Mouse (Mus musculus): ENCODE measurements around the gene Pafah2.
A peak's percentile ranks its signal among the peaks of the same experiment; 100 is the strongest.

Gene Pafah2

DNA sequence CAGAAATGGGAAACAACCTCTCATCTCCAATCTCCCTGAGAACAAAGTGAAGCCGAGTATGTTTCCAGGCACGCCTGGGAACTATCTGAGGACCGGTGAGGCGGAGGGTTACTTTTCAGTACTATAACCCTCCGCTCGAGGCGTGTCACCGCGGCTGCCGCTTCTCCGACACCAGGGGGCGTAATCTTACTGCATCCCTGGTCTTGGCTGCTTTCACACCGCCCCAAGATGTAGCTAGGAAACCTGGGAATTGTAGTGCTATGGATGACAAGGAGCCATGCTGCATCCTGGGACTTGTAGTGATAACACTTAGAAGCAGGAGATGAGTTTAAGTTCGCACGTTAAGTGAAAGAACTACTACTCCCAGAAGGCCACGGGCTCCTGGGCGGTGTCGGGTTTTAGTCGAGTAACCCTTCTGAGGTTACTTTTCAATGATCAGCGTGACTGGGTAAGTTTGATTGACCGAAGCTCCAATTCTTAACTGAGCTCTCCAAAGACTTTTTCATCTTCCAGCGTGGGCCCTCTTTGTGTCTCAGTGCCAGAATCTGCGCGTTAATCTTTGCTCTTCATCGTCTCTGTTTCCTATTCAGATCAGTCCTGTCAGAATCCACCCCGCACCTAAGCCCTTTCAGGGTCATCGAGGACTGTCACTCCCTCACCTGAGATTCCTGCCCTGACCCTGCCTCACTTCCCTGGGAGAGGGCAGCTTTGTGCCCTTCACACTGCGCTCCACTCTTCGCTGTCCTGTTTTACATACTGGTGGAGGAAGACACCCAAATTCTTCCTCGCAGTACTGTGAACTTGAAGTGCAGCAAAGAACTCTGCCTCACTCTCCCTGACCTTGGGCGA, at the start of gene Pafah2:
Pafah2 (plus strand) TSS at position 344 of the 849 bp plus-strand sequence.
- peak; percentile 84 to 93 for DNase-seq (ENCODE audit: low spot score in 2 of 2)

DNA sequence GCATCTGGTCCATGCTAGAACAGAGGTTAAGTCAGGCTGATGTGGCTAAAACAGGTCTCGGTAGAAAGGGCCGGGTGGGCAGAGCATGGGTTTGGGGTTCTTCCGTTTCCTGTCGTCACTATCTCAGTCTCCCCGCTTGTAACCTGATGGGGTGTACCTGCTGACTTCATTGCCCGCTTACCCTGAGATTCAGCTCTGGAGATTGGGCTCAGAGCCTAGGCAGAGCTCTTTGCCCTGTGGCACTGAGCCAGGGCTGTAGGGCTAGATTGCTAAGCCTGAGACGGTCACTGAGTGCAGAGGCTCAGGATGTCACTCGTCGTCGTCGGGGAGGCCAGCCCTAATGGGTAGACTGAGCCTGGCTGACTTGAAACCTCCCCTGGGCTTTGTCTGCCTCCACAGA, 48.0 kb upstream of the Pafah2 start:
- DNase-seq (ENCODE audit: low spot score in 2 of 2), result no peak

DNA sequence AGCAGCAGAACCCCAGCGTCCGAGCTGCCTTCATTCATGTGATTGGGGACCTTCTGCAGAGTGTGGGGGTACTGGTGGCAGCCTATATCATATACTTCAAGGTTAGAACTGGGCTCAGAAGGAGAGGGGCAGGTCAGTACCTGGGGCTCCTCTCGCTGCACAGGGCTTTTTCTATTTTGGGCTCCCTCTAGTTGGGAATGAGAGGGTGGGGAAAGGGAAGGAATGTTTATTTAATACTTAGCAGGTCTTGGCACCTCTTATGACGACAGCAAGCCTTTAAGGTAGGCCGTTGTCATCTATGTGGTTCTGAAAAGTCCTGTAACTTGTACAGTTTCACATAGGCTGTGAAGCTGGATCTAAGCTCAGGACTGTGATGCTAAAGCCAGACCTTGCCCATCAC, 47.6 kb upstream of the Pafah2 start:
- no peak for DNase-seq (ENCODE audit: low spot score in 2 of 2)

DNA sequence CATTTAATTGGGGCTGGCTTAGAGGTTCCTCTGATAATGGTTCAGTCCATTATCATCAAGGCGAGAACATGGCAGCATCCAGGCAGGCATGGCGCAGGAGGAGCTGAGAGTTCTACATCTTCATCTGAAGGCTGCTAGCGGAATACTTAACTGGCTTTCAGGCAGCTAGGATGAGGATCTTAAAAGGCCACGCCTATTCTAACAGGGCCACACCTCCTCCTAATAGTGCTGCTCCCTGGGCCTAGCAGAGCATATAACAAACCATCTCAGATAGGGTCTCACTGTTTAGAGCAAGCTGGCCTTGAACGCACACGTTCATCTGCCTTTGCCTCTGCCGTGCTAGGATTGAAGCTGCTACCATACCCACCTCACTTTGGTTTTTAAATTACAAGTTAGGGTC, 46.3 kb upstream of the Pafah2 start:
- no peak for DNase-seq (ENCODE audit: low spot score in 2 of 2)

DNA sequence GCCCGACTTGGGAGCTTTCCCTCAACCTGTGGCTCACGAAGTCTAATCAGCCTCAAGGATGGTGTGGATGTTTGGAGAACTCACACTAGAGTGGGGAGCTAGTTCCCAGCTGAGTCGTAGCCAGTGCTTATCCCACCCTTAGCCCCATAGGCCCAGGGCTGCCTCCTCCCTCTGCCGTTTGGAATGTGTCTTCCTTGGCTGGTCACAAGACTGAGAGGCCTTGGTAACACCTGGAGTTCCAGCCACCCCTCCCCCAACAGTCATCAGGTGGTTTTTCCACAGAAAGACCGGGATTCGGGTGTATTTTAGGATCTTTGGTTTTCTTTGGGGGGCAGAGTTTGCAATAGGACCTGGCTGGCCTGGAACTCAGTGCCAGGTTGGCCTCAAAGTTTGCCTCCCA, 45.5 kb upstream of the Pafah2 start:
- no peak for DNase-seq (ENCODE audit: low spot score in 2 of 2)

DNA sequence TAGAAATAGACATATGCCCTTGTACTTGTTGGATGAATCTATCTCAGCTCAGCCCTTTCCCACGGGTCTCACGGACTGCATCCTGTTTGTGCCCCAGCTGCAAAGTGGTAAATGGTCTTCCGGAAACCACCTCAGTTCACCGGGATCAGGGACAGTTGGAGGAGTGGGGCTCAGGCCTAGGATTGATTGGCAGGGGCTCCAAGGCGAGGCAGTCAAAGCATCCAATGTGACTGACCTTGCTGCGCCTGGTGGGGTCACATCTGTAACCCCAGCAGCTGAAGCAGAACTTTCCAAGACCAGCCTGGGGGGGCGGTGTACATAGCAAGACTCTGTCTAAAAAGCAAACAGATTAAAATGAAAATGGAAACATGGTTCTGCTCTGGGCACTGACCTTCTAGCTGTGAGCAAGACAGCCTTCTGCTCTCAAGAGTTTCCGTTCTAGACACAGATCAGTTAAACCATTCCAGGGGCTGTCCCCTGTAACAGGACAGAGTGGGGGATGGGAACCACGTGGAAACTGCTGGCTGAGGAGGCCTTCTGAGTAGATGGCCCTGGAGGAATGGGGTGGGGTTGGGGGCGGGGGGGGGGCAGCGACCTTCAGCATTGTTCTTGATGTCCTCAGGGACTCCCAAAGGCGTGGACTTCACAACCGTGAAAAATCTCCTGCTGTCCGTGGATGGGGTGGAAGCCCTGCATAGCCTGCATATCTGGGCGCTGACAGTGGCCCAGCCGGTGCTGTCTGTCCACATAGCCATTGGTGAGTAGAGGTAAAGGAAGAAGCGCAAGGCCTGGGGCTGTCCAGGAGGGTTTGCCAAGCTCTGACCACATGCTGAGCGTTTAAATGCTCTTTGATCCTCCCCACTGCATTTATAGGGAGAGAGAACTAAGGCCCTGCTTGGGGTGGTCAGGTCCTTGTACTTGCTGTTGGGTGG, 44.5 kb upstream of the Pafah2 start:
- DNase-seq (ENCODE audit: low spot score in 2 of 2), result no peak

DNA sequence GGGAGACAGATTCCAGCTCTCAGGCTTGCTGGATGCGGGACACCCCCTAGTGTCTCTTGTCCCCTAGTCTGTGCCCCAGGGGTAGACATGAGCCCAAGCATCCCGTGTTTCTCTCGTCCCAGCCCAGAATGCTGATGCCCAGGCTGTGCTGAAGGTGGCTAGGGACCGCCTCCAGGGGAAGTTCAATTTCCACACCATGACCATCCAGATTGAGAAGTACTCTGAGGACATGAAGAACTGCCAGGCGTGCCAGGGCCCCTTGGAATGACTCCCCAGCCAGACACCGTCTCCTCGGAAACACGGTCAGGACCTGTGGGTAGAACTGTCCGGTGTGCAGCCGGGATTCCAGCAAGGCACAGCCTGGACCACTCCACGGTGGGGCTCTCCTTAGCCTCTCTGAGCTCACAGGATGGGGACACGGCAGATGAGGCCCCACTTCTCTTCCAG, 43.8 kb upstream of the Pafah2 start:
- DNase-seq (ENCODE audit: low spot score in 2 of 2), result no peak

DNA sequence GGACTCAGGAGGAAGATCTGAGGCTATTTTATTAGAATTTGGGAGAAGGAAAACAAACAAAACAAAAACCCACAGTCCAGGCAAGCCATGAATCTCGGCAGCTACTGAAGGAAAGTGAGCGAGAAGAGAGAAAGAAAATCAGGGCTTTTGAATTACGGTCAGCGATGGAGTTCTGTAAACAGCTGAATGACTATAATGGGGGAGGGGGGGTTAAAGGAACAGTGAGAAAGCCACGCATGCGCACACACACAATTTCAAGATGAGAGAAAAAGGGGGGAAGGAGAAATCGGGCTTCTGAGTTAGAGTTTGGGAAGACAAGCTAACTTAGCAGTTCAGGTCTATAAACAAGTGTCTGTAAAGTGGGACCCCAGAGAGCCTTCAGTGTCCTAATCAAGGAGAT, 43.2 kb upstream of the Pafah2 start:
- DNase-seq (ENCODE audit: low spot score in 2 of 2), result no peak

DNA sequence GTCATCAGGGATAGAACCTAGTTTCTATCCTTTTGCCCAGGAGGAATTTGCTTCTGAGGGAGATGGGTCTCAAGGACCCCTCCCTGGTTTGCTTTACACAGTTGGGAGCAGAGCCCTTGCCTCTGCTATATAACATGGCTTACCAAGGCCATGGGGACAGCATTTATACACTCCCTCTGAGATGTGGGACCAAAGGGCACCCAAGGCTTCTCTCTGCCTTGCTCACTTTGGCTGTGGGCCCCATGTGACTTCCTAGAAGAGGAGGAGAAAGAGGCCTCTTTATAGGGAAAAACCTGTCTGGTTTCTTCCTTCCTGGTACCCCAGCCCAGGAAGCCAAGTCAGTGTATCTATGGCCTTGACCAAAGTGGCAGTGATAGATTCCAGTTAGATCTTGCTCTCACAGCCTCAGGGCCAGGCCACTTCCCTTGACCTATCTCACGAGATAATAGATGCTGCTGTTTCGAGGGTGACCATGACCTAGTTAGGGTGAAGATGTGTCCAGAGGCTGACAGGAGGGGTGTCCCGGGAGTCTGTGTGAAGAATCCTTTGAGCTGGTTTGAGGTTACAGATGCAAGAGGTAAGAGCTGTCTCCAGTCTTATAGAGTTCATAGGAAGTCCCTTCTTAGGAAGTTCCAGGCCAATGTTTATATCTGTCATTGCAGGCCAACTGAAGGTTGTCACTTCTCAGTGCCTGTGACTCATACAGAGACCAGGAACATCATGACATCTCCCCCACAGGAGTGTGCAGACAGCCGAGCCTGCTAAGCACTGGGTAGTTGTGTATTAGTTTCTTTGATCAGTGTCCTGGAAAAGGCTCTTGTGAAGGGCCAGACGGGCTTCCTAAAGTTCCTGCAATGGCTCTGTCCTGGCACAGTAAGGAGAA, 42.4 kb upstream of the Pafah2 start:
- DNase-seq (ENCODE audit: low spot score in 2 of 2), result no peak

DNA sequence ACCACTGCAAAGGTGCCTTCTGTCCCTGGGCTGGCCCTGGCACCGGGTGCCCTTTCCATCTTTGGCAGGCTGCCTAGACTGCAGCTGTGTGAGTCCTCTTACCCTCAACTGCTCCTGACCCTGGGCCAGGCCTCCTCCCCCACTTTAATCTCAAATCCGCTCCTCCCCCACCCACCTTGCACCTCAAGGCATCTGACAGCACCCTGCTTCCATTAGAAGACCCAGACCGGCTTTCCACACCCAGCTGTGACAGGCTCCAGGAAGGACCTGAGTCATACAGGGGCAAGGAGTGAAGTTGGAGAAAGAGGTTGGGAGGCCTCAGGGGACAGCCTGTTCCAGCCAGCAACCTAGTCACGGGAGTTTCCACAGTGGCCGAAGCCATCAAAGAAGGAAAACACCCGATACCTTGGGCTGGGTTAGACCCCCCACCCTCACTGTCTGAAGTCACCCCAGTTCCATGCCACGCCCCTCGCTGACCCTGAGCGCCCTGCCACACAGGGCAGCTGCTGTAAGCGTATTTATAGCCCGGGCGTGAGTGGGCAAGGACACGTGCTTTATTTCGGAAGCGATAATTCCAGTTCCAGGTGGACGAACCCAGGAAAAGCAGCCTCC, 40.2 kb upstream of the Pafah2 start:
- no peak for DNase-seq (ENCODE audit: low spot score in 2 of 2)

DNA sequence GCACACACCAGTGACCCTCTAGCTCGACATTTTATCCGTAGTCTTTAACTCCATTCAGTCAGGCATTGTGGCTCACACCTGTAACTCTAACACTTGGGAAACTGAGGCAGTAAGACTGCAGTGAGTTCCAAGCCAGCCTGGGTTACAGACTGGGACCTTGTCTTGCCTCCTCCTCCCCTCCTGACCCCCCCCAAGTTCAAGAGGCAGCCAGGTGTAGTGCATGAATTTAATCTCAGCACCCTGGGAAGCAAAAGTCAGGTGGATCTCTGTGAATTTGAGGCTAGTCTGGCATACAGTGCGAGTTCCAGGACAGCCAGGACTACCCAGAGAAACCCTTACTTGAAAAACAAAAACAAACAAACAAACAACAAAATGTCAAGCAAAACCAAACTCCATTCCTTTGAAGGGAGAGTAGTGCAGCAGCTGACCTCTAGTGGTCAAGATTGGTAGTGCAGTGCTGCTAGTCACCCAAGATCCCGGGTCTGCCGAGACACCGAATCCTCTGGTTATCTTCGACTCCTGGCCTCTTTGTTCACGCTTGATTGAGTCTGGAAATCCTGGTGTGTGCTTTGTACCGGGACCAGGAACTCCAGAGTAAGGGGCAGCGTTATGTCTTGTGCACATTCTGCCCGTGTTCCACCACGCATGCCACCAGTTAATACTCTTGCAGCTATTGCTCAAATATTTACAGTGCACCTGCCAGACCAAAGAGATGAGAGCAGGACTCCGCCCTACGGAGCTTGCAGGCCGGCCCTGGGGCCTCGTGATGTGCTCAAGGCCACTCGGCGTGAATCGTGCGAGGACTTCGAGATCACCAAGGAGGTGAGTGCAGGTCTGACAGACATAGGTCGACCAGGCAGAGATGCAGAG, 39.3 kb upstream of the Pafah2 start:
- DNase-seq (ENCODE audit: low spot score in 2 of 2), result peak; percentile 73 to 75

DNA sequence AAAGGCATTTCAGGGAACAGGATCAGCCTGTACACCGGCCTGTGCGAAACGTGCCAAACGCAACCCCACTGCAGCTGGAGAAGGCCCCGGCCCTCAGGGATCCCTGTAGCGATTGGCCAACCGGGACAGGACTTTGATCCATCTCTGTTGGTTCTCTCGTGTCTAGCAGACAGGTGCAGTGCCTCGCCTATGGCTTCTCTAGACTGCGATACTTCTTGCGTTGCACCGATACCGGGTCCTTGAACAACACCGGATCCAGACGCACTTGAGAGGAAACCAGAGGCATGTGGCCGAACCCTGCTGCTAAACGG, 38.7 kb upstream of the Pafah2 start:
- no peak for DNase-seq (ENCODE audit: low spot score in 2 of 2)

DNA sequence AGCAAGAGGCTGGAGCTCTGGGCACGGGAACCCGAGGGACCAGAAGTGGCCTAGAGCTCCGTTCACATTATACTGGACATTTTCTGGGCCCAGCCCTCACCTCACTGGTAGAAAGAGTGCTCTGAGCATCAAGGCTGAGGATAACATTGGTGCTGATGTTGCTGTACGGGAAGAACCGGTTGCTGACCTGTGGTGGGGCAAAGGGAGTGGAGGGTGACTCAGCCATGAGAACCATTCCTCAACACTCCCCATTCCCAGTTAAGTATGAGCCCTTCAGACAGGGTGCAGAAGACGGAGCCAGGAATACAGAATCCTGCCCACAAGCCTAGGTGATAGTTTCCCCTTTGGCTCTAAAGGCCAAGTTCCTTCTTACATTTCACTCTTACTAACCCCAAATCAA, 36.5 kb upstream of the Pafah2 start:
- no peak for DNase-seq (ENCODE audit: low spot score in 2 of 2)

DNA sequence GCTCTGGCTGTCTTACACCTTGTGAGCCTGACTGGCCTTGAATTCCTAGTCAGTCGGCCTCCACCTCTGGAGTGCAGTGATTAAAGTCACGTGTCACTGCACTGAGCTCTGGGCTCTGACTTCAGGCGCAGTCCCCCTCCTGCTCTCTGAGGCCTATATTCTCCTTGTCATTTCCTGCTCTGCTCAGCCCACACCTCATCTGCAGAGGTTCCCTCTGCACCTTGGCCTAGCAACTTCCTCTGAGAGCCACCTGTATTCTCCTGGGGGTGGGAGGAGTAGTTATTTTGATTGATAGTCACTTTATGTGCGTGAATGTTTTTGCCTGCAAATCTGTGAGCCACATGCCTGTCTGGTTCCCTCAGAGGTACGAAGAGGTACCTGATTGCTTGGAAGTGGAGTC, 34.9 kb upstream of the Pafah2 start:
- DNase-seq (ENCODE audit: low spot score in 2 of 2), result no peak

DNA sequence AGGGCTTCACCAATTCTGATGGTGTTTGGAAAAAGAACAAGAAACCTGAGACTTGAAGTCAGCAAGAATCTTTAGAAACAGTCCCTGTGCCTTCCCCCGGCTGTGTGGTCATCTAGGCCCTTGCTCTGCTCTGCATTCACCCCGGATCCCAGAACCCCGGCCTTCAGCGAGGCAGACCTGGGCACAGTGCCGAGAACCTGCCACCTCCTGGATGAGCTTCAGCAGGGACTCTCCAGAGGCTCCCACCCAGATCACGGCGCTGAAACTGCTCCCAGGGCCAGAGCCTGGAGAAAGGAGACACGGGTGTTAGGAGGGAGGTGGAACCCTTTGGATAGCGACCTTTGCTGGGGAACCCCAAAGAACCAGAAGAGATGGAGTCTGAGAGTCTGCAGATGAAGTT, 34.0 kb upstream of the Pafah2 start:
- no peak for DNase-seq (ENCODE audit: low spot score in 2 of 2)

DNA sequence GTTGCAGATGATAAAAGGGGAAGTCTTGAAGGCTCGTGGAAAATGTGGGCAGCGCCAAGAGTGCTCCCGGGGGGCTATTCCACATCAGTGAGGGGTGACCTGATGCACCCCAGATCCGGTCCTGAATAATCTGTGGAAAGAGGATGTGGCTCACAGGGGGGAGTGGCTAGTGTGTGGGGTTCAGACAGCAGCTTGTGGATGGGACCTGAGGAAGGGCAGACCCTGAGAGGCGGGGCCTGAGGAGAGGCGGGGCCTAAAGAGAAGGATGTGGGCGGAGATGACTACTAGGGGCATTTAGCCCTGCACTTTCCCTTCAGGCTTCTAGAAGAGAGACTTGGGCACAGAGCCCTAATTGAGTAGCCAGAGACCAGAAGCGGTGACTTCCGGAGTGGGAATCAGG, 33.5 kb upstream of the Pafah2 start:
- no peak for DNase-seq (ENCODE audit: low spot score in 2 of 2)

DNA sequence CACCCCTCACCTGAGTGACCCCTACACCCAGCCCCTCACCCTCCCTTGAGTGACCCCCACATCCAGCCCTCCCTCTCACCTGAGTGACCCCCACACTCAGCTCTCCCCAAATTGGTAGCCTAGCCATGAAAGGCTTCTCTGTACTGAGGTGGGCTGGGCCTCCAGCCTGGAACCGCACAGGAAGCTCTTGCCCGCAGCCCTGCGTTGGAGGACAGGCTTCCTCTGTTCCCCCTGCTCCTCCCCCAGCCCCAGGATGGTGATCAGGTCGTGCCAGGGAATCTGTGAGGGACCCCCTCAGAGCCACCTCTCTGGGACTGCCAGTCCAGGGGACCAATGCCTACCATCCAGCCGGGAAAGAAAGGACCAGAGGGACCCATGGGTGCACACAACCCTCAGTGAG, 30.8 kb upstream of the Pafah2 start:
- no peak for DNase-seq (ENCODE audit: low spot score in 2 of 2)

DNA sequence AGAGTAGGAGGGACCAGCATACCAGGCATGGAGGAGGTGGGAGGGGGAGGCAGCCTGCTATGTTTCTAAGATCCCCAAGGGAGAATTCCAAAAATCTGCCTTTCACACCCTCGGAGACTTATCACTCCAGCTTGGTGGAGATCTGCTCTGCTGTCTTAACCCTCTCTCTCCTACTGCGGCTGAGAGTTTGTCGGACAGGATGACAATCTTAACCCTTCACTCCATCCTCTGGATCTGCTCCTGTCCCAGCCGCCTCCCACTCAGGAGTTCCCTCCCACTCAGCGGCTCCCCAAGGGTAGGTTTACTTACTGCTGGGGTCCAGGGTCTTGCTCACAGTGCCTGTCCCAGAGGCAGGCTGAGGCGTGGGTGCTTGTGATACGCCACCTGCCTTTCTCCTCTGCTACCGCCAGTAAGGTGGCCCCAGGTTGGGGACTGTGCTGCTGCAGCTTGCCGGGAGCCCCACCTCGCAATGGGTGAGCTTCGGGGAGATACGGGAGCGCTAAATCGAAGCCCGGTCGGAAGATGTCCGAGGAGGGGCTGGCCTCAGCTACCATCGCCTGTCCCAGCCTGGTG, 25.4 kb upstream of the Pafah2 start:
- peak; percentile 48 to 52 for DNase-seq (ENCODE audit: low spot score in 2 of 2)

DNA sequence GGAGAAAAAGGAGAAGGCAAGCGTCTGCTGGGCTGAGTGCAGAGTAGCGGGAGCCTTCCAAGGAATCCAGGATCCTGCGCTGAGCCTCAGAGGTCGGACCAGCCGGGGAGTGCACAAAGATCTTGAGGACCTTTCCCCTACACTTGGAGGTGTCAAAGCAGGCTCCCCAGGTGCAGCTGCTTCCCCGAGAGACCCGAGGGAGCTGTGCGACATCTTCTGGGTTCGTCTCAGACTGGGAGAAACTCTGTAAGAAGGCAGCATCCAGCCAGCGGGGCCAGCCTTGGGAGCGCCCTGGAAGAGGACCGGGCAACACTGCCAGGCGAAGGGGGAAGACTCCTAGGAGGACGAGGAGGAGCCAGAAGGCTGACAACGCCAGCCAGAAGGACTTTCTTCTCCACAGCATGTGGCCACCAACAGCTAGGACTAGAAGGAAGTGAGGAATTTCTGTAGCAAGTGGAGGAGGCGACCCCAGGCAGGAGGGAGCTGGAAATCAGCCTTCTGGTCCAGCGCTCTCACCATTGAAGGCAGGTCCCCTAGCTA, 24.7 kb upstream of the Pafah2 start:
- no peak for DNase-seq (ENCODE audit: low spot score in 2 of 2)

DNA sequence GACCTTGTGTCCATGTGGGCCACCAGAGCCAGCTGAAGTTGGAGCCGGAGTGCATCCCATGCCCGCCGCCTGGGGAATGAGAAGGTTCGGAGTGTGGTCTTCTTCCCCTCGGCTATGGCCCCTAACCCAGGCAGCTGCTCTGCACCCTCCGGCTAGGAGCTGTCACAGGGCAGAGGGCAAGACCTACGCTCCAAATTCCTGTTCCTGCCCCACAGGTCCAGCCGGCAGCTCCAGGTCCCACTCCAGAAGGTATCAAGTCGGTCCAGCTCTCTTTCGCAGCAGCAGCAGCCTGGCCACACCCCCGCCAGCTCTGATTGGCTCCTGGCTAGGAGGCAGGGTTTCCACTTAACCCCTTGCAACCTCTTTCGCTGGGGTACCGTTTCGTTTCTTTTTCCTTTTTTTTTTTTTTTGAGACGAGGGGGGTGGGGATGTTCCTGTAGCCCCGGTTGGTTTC, 23.8 kb upstream of the Pafah2 start:
- peak; percentile 64 to 79 for DNase-seq (ENCODE audit: low spot score in 2 of 2)

All from frontal cortex, postnatal 25 days (tissue).